Mouse (Mus musculus) A20 (cell line): ENCODE measurements around the gene D930048N14Rik.
"Not testable (repeated sequence)": the region's sequence is repeated elsewhere in the genome, so short reads cannot be mapped to it uniquely, and the experiment has no call there.

ENCODE experiments used
- DNase-seq: peaks from one replicate; pipeline ENCODE4 v3.0.0-alpha.2; 2011; ENCODE audit warnings: low read depth, low spot score

D930048N14Rik gene

GRCm38 (mm10) chr11:51650691-51651515 lies at the start of gene D930048N14Rik, which contains the start of gene N4bp3:
Gene D930048N14Rik, plus strand, starts transcription at chr11:51650954.
Gene N4bp3, minus strand, starts transcription at chr11:51650842.
- peak; percentile 84 for DNase-seq

DNA sequence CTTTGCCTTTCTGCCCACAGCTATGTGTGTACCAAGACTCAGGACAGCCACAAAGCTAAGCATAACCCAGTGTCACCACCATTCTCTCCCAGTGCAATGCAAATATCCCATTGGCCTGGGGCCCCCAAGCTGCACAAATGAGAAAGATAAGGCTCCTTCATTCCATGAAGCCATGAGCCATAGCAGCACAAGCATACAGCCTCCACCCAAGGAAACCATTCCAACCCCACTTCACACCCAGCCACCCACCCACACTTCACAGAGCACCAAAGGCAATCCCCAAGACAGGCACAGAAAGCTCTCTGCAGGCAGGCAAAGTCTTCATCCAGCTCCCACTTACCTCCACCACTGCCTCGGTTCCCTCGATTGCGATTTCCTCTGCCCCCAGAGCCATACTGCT lies 48.5 kb upstream of the D930048N14Rik start:
- no peak for DNase-seq

DNA sequence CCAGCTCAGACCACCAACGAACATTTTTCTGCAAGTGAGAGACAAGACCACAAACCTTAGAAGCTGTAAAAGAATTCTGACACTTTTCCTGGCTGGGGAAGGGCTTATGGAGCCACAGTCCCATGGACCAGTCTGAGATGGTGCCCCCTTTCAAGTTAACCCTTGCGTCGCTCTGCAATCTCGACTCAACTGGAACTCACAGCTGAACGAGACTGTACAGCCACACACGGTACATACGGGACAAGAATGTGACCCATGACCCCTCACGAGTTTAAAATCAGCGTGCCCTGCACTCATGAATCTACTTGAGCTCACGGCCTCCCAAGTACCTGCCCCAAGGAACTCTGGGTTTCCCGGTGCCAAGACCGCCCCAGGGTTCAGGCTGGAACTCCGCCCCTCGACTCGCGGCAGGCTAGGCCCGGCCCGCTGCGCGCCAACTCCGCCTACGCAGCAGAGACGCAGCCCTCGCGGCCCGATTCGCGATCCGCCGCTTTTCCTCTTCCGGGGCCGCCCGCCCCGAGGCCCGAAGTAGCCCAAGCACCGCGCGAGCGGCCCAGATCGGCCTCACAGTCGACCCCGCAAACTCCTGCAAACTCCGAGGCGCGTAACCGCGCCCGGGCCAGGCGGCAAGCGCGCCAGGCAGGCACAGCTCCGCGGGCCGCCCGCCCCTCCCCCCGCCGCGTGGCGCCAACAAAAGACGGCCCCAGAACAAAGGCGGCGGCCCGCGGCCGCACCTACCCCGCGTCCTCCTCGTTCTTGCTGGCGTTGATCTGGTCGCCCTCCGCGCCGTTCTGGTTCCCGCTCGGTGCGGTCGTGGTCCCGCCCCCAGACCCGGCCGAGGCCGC lies 44.9 kb upstream of the D930048N14Rik start:
- DNase-seq, result peak; percentile 87

DNA sequence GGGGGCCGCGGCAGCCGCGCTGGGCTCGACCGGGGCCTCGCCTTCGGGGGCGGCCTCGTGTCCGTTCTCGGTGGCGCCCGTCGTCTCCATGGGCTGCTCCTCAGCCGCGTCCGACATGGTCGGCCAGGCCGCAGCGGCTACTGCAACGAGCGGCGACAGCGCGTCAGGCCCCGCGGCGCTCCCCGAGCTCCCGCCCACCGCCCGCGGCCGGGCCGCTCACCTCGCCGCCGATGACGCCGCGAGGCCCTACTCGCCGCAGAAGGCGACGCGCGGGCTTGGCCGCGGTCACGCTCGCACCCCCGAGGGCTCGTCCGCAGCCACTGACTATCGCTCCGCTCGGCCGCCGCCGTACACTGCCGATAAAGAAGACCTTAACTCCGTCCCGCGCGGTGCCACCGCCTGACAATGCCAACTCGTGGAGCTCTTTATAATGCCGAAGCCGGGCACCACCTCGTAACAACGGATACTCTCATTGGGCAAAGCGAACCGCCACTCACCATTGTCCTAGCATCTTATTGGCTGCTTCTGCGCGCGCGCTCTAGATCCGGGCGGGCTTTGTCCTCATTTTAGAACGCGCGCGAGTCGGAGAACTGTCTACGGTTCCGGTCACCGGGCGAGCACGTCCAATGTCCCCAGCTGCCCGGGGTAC lies 44.2 kb upstream of the D930048N14Rik start, which contains the start of gene Hnrnpab:
TSS of gene Hnrnpab (minus strand) at position 401 of the 649 bp plus-strand sequence.
- DNase-seq, result peak; percentile 98

DNA sequence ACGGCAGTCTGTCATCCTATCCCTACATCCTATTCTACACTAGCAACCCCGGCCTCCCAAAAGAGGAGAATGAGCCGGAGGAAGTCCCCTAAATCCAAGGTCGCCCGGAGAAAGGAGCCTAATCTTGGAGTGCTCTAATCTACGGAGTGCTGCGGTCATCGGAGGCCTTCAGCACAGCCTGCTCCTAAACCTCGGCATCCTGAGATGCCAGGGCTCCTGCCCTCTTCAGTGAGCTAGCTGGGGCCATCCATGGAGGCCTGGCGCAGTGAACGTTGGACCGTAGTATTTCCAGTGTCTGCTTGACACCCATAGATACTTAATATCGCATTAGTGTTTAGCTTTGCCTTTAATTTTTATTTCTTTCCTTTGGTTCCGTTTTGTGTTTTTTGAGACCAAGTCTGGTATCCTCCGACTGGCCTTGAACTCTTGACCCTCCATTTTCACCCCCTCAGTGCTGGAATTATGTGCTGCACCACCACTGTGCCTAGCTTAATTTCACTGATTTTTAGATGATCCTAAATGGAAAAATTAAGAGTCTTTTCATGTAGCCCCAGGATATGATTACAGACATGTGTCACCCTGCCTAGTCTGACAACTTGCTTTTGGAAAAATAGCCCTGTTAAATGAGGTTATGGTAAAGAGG lies 43.5 kb upstream of the D930048N14Rik start:
- no peak for DNase-seq

GRCm38 (mm10) chr11:51609266-51609909 lies 41.4 kb upstream of the D930048N14Rik start:
- no peak for DNase-seq

- not testable (repeated sequence) for DNase-seq
Measured at GRCm38 (mm10) chr11:51609940-51610339, 40.8 kb upstream of the D930048N14Rik start.

- no peak for DNase-seq
Measured at GRCm38 (mm10) chr11:51614256-51614655, 36.5 kb upstream of the D930048N14Rik start.

DNA sequence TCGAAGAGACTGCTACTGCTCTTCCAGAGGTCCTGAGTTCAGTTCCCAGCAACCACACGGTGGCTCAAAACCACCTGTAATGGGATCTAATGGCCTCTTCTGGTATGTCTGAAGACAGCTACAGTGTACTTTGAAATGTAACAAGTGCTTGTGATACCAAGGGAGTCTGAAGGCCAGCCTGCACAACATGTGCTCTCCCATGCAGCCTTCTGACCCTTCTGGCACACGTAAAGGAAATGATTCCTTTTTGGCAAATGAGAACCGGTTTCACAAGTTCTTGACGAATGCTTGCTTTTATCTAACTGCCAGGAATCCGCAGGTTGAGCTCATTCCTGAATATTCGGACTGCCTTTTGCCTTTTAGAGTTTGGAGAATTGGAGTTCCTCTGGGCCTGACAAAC lies 35.6 kb upstream of the D930048N14Rik start:
- DNase-seq, result no peak

DNA sequence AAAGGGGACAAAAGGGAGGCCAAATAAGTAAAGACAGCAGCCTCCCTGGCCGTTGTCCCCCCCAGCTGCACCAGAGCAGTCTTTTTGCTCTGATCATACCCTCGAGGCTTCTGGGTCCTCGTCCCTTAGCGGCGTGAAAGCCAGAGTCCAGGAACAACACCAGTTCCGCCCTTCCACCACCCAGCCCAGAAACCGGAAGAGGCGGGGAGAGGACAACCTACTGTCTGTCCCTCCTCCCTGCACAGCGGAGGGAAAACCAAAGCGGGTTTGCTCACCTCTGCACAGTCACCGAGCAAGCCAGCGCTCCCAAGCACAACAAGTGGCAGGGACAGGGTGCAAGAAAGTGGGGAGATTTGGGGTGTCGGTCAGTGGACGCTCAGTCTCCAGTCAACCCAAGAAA lies 35.2 kb upstream of the D930048N14Rik start:
- peak; percentile 90 for DNase-seq

DNA sequence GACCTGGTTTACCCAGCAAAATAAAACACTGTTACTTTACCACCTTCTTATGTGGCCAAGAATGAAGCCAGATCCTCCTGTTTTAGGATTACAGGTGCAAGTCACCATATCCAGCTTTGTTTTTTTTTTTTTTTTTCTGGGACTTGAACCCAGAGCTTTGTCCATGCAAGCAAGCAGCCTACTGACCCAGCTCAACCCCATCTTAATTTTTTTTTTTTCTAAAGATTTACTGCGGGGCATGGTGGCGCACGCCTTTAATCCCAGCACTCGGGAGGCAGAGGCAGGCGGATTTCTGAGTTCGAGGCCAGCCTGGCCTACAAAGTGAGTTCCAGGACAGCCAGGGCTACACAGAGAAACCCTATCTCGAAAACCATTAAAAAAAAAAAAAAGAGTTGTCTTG lies 34.6 kb upstream of the D930048N14Rik start:
- DNase-seq, result not testable (repeated sequence)

- peak; percentile 81 for DNase-seq
Measured at GRCm38 (mm10) chr11:51617693-51618092, 33.1 kb upstream of the D930048N14Rik start.

GRCm38 (mm10) chr11:51618894-51619408 lies 31.8 kb upstream of the D930048N14Rik start:
- DNase-seq, result no peak

DNA sequence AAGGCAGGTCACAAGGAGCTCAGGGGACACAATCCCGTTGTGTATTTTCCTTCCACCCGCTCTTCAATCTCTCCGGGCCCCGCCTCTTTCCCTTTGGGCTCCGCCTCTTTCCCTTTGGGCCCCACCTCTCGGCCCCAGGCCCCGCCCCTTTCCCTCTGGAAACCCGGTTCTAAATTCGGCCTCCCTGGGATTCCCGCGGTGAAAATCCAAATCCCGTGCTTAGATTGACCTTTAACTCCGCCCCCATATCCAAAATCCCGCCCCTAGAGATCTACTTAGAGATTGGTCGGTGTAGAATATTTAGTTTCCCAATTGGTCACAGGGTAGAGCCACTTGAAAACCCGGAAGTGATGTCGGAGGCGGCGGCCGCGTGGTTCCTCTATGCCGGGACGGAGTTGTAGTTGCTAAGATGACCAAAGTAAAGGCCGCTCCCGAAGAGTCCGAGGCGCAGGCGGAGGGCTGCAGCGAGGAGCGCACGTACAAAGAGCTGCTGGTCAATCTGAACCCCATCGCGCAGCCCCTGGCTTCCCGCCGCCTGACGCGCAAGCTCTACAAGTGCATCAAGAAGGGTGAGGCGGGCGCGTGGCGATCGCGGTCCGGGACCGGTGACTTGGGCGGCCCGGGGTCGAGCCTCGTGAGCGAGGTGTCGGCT lies 31.2 kb upstream of the D930048N14Rik start, which contains the start of gene Nhp2:
TSS of gene Nhp2 (plus strand) at position 327 of the 652 bp plus-strand sequence.
- peak; percentile 98 for DNase-seq

DNA sequence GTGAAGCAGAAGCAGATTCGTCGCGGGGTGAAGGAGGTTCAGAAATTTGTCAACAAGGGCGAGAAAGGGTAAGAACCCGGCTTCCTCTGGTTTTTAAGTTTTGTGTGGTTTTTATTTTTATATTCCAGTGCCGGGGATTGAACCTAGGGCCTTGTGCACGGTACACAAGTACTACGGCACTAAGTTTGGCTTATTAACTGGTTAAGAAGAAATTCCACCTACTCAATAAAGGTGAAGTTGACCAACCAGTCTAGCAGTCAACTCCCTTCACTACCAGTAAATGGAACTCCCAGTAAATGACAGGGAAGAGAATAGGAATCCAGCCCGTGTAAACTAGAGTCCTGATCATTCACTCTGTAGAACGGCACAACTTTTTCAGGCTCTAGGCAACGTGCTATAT lies 30.7 kb upstream of the D930048N14Rik start:
- DNase-seq, result no peak

DNA sequence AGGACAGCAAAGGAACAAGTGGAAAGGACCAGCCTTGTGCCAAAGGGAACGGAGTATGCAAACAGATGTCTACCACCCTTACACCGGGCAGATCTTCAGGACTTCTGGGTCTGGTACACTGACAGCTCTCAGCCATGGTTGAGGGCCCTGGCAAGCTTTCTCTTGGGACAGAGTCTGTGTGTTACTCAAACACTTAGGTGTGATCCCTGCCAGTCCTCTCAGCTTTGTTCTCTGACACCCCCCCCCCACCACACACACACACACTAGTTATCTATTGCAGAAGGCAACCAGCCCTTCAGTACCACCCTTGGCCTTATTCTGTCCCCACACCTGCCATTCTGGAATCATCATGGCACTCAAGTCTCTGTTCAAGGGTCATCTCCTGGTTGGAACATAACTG lies 29.0 kb upstream of the D930048N14Rik start:
- no peak for DNase-seq

- DNase-seq, result no peak
Measured at GRCm38 (mm10) chr11:51622971-51623491, 27.7 kb upstream of the D930048N14Rik start.

DNA sequence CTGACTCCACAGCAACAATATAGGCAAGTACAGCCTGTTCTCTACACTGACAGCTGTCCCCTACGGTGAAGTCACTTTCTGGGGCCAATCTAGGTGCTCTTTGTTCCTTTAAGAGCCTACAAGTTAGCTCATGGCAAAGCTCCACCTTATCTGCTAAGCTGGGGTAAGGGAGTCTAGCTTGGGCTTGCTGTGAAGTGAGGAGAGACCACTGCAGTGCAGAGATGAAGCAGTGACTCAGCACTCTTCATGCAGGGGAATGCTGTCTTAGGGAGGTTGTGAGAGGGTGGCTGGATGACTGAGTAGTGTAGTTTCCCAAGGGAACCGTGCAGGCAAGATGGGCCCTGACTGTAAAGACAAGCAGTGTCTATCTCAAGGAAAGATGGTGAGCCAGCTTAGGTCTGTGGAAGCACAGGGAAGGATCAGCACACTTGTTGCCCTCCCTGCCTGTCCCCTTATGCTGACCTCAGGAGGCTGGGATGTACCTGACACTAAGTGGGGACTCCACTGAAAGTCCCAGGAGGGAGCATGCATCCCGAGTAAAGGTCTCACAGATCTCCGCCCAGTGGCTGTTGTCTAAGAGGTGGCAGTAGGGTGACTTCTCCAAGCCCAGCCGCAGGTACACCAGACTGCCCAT lies 25.4 kb upstream of the D930048N14Rik start:
- no peak for DNase-seq

- no peak for DNase-seq
Measured at GRCm38 (mm10) chr11:51627425-51627824, 23.3 kb upstream of the D930048N14Rik start.
